Mouse (Mus musculus) brain, embryonic 18.5 days (tissue): ENCODE data around the gene Hsf4.

Experiments used
- DNase-seq: peaks from one replicate; pipeline ENCODE4 v3.0.0-alpha.2; 2012; ENCODE audit warnings: low read depth, low spot score

Gene Hsf4

DNA sequence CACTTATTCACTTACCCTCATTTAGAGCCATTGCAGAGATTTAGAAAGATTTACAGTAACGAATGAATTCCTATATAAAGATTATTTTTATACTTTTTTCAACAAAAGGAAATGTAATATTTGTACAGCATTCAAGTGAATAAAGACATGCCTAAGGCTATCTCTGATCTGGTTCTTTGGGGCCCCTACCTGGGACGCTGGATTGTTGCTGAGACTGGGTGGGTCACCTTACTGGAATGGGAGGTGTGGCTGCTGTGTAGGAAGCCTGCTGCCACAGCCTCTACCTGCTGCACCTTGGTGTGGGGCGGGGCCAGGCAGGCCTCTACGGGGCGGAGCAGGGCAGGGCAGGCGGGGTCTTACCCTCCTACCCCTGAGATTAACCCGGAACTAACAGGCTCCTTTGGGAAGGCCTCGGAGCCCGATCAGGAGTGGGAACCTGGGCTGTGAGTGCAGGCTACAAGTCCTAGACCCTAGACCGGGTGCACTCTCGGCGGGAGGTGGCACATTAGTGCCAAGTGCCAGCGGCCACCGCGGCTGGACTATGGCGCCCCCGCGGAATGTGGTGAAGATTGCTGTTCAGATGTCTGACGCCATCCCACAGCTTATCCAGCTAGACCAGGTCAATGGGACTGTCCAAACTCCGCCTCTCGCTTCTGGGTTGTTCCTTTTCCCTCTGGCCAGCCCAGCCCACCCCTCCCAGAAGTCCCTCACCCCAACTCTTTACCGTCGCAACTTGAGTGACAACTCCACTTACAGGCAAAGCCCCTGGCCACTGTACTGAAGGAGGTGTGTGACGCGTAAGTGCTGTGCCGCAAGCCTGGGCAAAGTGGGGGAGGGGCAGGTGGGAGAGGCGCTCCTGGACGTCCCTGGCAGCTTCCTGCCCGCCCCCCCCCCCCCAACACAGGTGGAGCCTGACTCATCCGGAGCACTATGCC lies 35.9 kb downstream of the Hsf4 start, which contains the start of gene Elmo3:
Elmo3 (plus strand) TSS at position 391 of the 935 bp plus-strand sequence.
- DNase-seq: no peak

DNA sequence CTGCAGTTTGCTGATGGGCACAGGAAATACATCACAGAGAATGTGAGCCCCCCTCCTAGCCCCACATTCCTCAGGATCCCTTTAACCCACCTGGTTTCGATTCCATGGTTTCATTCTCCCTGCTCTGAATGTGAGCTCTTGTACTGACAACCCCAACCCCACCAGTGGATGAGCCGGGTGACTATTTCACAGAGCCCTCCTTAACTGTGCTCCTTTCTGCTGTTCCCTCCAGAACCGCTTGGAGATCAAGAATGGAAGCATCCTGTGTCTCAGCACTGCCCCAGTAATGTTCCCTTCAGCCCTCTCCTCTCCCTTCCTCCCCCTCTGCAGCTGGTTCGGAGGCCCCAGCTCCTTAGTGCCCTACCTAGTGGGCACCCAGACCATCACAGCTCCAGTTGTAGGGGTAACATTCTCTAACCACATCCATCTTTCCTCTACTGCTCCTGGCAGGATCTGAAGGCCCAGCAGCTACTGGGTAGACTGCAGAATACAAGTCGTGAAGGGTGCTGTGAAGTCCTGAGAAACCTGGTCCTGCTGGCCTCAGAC lies 36.6 kb downstream of the Hsf4 start:
- no peak for DNase-seq

DNA sequence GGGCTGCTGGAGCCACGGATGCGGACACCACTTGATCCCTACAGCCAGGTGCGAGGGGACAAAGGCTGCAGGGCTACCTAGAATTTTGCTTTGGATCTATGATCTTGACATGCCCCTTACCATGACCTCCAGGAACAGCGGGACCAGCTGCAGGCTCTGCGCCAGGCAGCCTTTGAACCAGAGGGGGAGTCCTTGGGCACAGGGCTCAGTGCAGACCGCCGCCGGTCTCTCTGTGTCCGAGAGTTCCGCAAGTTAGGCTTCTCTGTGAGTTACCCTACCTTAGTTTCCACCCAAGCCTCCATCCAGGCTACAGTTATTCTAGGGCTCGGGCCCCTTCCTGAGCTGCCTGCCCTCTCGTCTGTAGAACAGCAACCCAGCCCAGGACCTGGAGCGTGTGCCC lies 38.1 kb downstream of the Hsf4 start:
- DNase-seq: no peak

DNA sequence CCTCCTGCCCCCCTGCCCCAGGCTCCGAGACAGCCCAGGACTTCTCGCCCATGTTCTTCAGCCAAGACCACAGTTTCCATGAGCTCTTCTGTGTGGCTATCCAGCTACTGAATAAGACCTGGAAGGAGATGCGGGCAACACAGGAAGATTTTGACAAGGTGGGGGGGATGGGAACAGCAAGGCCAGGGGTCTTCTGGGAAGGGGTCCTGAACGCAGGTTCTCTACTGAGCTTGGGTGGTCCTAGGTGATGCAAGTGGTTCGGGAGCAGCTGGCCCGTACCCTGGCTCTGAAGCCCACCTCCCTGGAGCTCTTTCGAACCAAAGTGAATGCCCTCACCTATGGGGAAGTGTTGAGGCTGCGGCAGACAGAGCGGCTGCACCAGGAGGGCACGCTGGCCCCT lies 38.8 kb downstream of the Hsf4 start:
- DNase-seq: no peak

DNA sequence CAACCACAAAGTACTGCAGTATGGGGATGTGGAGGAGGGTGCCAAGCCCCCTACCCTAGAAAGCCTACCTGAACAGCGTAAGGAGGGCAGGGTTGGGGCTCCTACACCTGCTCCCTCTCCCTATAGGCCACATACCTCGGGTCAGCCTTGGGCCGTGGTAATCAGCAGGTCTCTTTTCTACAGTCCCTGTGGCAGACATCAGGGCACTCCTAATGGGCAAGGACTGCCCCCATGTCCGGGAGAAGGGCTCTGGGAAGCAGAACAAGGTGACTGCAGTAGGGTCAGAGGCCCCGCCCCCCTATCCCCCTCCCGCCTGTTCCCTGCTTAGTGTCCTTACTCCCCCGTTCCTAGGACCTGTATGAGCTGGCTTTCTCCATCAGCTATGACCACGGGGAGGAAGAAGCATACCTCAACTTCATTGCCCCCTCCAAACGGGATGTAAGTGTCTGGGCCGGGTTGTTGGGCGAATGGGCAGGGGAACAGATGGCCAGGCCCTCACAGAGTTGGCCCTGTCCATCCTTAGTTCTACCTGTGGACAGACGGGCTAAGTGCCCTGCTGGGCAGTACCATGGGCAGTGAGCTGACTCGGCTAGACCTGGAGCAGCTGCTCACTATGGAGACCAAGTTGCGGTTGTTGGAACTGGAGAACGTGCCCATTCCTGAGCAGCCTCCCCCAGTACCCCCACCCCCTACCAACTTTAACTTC lies 39.7 kb downstream of the Hsf4 start:
- DNase-seq: no peak

DNA sequence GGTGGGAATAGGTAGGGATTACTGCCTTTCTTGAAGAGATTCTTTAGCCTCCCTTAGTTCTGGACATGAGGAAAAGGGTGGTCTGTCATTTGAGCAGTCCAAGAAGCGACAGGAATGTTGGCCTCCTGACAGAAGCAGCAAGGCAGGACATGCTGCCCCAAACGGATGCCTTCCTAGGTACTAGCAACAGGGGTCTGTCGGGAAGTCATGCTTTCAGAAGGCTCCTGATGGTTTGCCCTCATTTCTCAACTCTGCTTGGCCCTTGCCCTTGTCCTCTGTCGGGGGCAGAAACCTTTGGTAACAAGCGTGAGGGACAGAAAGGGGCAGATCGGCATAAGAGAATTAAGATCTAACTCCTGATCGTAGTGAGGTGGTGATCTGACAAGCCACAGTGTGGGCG lies 40.5 kb downstream of the Hsf4 start:
- DNase-seq: no peak

DNA sequence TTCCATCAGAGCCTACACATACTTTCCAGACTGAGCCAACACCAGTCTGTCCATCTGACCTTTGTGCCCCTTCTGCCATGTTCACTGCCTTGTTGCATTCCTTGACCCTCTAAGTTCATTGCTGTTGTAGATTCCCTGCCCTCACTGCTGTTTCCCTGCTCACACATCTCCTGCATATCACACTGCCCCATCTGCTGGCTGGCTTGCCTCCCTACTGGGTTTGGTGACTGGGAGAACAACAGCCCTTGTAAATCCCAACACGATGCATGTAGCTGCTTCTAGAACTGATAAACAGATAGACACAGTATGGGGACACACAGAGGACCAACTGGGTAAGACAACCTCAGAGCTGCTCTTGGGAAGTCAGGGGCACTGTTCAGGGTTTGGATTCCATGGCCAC lies 42.1 kb downstream of the Hsf4 start:
- DNase-seq: no peak

DNA sequence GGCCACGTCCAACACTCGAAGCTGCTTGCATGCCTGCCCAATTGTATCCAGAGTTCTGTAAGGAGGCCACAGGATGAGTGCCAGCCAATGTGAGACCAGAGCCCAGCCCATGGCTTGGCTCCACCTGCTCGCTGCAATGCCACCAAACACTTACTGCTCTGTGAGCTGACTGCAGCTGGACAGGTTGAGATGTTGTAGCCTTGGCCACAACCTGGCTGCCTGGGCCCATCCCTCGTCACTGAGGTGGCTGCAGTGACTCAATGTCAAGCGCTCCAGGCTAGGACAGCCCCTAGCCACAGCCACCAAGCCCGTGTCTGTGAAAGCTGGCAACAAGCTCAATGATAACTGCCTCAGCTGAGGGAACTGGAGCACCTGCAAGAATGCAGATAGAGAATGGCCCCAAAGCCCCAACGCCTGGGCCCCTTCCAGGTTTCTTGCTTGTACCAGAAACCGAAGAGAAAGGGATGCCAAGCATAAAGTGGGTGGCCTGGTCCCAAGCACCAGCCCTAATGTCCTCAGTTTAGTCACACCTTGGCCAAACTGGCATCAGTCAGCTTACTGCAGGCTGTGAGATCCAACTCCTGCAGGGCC lies 43.4 kb downstream of the Hsf4 start:
- no peak for DNase-seq

DNA sequence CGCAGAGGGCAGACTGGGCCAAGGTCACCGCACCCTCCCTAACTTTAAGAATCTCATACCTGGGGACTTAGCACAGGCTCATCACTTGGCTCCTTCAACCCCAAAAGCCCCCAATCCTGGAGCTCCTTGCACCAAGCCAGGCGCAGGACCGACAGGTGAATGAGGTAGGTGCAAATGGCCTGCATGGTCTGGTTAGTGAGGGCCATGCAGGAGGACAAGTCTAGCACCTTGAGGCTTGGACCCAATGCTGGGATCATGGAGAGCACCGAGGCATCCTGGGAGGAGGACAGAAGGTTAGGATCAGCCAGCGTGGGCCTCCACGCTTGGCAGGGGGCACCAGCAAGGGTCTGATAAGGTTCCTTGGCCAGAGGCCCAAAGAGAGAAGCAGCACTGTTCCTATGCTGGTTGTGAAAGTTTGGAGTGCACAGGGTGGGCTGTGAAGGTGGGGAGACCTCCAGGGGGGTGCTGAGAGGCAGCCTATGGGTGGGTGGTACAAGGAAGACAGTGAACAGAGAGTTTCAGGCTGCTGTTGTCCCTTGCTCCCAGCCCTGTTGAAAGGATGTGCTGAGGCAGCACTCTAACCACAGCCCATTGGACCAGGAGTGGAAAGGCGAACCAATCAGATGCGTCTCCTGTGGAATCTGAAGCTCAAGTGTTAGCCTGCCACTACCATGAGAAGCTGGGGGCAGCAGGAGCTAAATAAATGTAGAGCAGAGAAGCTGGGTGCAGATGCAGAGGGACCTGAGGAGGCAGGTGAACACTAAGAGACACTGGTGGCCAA lies 44.2 kb downstream of the Hsf4 start:
- DNase-seq: no peak

DNA sequence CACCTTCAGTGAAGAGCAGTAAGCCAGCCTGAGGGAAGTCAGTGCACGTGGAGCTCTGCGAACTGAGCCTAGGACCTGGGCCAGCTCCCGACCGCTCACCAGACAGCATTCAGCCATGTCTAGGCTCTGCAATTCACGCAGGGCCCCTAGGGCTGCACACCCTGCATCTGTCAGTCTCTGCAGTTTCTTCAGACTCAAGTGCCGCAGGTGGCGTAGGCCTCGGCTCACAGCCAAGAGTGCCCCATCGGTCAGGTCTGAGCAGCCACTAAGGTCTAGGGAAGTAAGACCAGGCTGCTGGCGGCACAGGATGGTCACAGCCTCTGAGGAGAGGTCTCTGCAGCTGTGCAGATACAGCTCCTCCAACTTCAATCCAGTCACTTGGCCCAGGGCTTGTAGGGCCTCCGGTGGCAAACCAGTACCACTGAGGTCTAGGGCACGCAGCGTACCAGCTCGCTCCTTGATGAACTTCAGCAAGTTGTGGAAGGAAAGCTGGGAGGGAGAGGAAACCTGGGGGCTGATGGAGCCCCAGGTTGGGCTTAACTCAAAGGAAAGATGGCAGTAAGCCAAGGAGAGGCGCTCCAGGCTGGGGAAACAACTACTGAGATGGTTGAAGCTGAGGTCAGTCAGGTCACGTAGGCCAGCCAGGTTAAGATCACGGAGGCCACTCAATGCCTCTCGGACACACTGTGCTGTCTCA lies 45.6 kb downstream of the Hsf4 start:
- no peak for DNase-seq

DNA sequence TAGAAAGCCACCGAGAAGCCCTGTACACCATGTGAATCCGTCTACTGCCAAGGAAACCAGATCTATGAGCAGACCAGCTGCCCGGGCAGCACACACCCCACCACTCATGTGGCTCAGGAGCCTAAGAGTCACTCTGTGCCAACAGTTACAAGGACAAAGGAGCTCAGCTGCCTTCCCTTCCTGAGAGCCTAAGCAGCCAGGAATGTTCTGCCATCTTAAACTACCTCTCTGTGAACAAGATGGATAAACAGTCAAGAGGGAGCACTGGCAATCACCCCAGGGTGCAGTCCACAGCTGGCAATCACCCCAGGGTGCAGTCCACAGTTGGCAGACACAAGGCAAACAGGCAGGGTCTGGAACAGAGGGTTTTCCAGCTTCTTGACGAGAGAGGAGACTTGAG lies 48.3 kb downstream of the Hsf4 start:
- DNase-seq: no peak

DNA sequence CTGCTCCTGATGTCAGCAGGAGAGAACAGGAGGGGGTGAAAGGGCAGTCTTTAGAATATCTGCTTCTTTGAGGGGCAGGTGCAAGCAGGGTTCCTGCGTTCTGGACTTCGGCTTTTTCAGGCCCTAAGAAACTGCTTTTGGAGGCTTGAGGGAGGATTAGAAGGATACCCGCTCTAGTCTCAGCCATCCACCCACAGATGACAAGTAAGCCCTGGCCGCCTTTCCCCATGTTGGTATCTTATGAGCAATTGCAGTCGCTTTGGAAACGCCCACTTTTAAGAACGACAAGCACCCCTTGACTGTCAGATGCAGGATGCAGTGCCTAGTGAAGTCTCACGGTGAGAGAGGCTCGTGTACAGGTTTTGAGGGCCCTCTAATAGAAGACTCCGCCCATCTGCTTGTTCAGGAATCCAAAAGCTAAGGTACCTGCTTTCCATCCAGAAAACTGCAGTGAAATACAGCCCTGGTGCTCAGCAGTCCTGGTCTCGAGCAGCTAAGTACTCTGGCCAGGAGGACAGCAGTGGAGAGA lies 49.1 kb downstream of the Hsf4 start:
- no peak for DNase-seq

DNA sequence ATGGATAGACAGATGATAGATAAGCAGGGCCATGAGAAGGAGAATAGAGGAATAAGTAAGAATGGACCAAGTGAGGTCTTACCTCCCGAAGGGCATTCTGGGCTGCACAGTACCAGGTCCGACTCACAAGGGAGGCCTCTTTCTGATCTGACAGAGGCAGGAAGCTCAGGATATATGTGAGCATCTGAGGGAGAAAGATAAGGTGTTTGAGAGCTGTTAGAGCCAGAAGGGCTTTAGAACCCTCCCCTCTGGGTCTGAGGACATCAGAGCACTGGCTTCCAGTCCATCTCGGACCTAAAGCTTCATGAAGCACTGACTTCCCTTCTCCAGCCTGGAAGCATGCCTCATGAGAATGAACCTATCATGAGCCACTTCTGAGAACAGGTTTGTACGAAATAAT lies 53.6 kb downstream of the Hsf4 start:
- no peak for DNase-seq
